Mouse (Mus musculus): Measurements from ENCODE around the gene Tmem131.

DNA sequence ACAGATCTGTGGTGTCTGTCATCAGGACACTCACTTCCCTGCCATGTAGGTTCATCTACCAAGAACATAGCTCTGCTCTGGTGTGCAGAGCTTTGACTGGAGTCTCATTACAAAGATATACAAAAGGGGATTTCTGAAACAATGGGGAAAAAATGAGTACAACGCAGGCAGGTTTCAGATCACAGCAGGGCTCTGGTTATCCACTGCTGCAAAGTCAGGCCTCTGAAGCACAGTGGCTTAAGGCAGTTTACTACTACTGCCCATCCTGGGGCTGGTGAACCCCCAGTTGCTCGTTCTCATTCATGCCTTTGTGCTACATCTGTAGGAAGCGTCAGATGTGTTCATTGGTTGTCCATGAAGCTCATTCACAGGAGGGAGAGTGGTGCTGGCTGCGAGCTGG, 57.0 kb downstream of the Tmem131 start:
- no peak for TF ChIP-seq CTCF (IDR thresholded peaks at IDR 0.05)
- no peak for TF ChIP-seq EP300 (IDR thresholded peaks at IDR 0.05; ENCODE audit: insufficient read depth, low read depth, low read length)
- no peak for TF ChIP-seq POLR2A (IDR thresholded peaks at IDR 0.05; ENCODE audit: insufficient read depth, low read depth, low read length)
